Mouse (Mus musculus) olfactory bulb, adult 2 months (tissue): ENCODE measurements around the gene Timp2. TPM values are rescaled to one million over a fixed set of nuclear protein-coding genes. Genes with fewer than 3 reads are reported as not detected.
A peak's percentile ranks its signal among the peaks of the same experiment; 100 is the strongest.

ENCODE experiments used
- H3K27ac ChIP-seq: fragments of 200-500 bp; 2 replicates; pipeline ENCODE4 v1.5.1; 2012; ENCODE audit warnings: low read depth, low read length; ENCODE audit not compliant: insufficient read depth
- H3K4me1 ChIP-seq: fragments of 200-500 bp; 2 replicates; pipeline ENCODE4 v1.6.1; 2012; ENCODE audit warnings: low read length; ENCODE audit not compliant: control insufficient read depth, insufficient read depth
- H3K4me3 ChIP-seq: fragments of 200-500 bp; 2 replicates; pipeline ENCODE4 v1.5.1; 2012; ENCODE audit warnings: mild to moderate bottlenecking, low read depth, low read length, moderate library complexity; ENCODE audit not compliant: insufficient read depth
- CTCF ChIP-seq: fragments of 200-500 bp; IDR thresholded peaks from 2 replicates; pipeline ENCODE4 v1.5.1; 2012; ENCODE audit warnings: low read depth, mild to moderate bottlenecking, low read length, moderate library complexity; ENCODE audit not compliant: insufficient read depth
- POLR2A ChIP-seq: fragments of 200-500 bp; IDR thresholded peaks from 2 replicates; pipeline ENCODE4 v1.6.1; 2012; ENCODE audit warnings: mild to moderate bottlenecking, low read depth, low read length, moderate library complexity; ENCODE audit not compliant: insufficient read depth
- WGBS: fragments of 180-500 bp; shearing (Covaris S2); methylation state at CpG from one replicate; pipeline ENCODE4 v1.1.7; 2018; 5-methylcytosine and 5-hydroxymethylcytosine counted together
- polyA plus RNA-seq: library from polyadenylated mRNA; stranded (reverse); fragments of >200 nt; gene quantifications from 2 replicates; pipeline ENCODE4 v1.2.4, GENCODE M21; 2012; ENCODE audit warnings: low replicate concordance; ENCODE audit not compliant: missing spikeins, insufficient read depth, insufficient read length

The Timp2 gene
- polyA plus RNA-seq, 1 experiment = 441 TPM

DNA sequence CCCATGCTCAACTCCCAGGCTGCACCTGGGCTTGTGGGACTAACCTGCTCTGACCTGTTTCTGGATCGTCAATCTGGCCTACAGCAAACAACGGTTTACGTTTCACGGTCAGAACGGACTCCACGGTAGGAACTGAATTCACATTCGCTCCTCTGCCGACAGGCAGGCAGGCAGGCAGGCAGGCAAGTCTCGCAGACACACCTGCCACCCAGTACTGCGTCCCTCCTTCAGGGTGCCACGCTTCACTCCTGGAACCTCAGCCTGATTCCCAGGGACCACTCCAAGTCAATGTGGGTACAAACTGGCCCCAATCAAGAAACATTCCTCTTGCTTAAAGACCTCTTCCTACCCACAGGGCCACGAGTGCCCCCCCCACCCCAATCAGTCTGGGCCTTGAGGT, 7.6 kb downstream of the Timp2 start:
- peaks cover 40% of the 10 kb centered on the region for H3K4me1 ChIP-seq
- H3K27ac ChIP-seq = no peak overlapping the region
- 95% methylated on average over 12 of the region's 12 CpGs for WGBS
- TF ChIP-seq POLR2A = no peak
- TF ChIP-seq CTCF = no peak
- H3K4me3 ChIP-seq = no peak overlapping the region

DNA sequence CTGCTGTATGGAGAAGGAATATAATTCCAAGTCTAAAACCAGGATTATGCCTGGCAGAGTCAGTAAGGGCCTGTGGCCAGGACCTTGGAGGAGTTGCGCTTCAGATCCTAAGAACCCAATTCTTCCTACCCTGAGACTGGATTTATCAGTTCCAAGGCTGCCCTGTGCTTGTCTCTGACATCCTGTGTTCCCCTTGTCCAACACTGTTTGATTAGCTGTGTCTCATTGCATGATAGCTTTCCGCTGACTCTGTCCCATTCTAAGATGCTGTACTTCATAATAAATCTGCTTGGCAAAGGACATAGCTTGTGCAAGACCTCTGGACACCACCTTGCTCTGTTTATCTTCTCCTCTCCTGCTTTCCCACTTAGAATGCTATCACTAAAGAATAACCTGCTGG, 8.1 kb downstream of the Timp2 start:
- Histone ChIP-seq H3K4me3 (no peak overlapping the region), H3K4me1 (peaks cover 40% of the 10 kb centered on the region), H3K27ac (no peak overlapping the region)
- 91% methylated on average over 2 of the region's 2 CpGs for WGBS
- no peak for TF ChIP-seq CTCF
- no peak for TF ChIP-seq POLR2A

DNA sequence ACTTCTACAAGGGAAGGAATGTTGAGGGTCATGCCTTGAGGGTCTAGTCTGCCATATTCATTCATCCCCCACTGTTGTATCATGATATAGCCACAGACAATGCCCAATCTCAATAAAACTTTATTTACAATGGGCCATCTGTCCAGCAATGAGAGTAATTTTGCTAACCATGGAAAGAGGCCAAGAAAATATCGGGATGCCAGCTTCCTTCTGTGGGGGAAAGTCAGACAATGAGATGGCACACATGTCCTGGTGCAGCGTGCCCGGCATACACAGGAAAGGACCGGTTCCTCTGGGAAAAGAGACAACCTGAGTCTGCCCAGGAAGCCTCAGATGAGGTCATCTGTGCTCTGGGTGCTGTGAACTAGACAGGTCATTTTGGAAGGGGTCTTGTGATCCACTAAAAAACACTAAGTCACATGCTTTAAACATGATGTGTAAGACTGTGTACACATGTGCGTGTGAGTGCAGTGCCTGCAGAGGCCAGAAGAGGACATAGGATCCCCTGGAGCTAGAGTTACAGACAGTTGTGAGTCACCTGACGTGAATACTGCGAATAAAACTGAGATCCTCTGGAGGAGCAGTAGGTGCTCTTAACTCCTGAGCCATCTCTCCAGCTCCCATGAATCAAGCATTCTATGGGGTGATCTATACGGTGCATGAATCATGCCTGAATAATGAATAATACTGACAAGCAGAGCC, 9.0 kb downstream of the Timp2 start:
- Histone ChIP-seq H3K4me3 (no peak overlapping the region), H3K27ac (no peak overlapping the region), H3K4me1 (peaks cover 47% of the 10 kb centered on the region)
- WGBS = 75% methylated on average over 8 of the region's 8 CpGs
- TF ChIP-seq CTCF (no peak), POLR2A (no peak)

DNA sequence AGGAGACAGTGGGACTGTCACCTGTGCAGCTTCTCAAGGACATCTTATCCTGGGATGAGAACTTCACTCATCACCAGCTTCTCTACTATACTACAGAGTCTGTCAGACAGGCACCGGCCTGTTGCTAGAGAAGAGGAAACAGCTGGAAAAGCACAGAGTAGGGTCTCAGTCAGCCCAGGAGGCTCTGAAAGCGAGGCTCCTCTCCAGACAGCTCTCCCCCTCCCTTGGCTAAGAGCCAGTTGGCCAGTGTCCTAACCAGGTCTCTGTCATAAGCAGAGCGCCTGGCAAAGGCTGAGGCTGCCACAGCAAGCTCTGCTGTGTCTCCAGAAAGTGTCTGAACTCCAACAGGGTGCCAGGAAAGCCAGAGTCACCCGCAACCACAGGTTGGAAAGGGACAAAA, 9.8 kb downstream of the Timp2 start:
- Histone ChIP-seq H3K4me3 (no peak overlapping the region), H3K27ac (peak overlapping the region; percentile 51; the same call in 1 of the 2 replicates), H3K4me1 (peaks cover 51% of the 10 kb centered on the region)
- no peak for TF ChIP-seq CTCF
- no peak for TF ChIP-seq POLR2A
- 60% methylated on average over 4 of the region's 4 CpGs for WGBS

DNA sequence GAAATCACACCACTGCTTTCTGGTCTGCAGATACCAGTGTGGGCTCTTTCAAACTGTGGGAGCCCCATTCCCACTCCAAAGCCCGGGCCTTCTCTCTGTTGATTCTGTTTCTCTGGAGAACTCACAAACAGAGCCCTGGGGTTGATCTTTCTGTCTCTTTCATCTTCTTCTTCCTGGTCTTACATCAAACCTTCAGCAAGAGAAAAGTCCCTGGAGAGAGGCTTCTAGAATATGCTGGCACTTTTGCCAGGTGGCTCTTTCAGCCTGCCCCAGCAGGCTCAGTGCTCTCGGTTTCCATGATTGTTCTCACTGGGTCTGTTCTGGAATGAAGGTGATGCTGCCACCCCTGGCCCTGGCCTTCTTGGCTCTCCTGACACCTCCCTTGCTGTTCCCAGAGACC, 11.9 kb downstream of the Timp2 start:
- Histone ChIP-seq H3K27ac (no peak overlapping the region), H3K4me1 (peaks cover 51% of the 10 kb centered on the region), H3K4me3 (no peak overlapping the region)
- 71% methylated on average over 2 of the region's 2 CpGs for WGBS
- TF ChIP-seq POLR2A (no peak), CTCF (no peak)

DNA sequence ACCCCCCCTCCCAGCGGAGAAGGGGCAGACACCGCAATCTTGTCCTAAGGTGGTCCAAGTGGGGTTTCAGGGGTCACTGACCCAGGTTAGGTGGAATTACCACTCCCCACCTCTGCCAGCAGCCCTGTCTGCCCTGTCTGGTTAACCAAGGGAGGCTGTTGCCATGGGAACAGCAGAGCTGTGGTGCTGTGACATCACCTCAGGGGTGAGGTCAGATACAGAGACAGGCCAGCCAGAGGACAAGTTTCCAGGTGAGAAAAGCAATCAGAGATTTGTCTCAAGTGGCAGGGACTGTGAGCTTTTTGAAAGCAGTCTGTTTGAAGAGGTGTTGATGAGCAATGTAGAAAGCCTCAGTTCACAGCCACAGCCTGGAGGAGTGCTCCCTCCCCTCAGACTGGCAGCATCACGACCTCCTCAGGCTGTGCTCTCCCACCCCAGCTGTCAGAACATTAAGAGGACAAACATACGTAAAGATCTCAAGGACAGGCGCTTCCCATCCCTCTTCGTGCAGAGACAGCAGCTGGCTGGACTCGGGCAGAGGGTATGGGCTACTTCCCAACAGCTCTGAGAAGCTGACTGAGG, 13.0 kb downstream of the Timp2 start, which contains the start of gene Cep295nl:
TSS of gene Cep295nl (minus strand) at position 101 of the 582 bp plus-strand sequence.
- Histone ChIP-seq H3K4me1 (peaks cover 57% of the 10 kb centered on the region), H3K4me3 (no peak within 1 kb of the TSS), H3K27ac (peak within 1 kb of the TSS; percentile 25)
- no peak for TF ChIP-seq CTCF
- no peak for TF ChIP-seq POLR2A
- WGBS = 35% methylated on average over 7 of the region's 7 CpGs

DNA sequence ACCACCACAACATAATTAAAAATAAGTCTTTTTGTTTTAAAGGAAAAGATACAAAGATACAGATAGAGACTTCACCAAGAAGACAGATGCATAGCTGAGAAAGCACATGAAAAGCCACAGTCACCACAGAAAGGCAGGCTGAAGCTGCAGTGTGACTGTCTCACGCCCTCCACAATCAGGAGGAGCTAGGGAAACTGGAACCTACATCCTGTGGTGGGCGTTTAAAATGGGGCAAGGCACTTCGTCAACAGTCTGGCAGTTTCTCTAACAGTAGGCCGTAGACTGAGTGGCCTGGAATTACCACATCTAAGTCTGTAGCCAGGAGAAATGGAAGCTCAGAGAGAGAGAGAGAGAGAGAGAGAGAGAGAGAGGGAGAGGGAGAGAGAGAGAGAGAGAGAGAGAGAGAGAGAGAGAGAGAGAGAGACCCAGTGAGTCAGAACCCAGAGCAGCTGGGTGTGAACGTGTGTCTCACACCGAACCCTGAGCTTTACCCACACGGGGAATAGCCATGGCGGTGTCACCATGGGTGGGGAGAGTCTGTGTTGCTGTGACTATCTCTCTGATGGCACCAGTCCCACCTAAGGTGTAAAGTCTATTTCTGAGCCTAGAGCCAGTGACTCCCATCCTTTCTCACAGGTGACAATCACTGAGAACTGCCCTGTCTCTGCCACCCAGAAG, 17.9 kb downstream of the Timp2 start:
- 19% methylated on average over 8 of the region's 8 CpGs for WGBS

DNA sequence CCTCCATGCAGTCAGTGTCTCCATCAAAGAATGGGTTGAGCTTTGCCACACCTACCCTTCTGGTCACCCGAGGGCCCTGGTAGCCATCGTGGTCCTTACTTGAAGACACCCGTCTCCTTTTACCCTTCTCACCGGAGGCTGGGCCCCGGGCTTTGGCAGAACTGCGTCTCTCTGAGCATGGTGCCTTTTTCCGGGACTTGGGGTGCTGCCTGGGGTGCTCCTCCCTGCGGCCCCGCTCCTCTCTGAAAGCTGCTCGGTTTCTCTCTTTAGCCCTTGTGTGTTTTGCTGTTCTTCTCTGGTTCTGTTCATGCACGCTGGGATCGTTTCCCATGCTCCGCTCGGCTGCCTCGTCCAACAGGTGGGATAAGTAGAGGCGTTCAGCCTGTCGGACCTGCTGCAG, 22.1 kb downstream of the Timp2 start:
- no peak overlapping the region for H3K4me3 ChIP-seq
- peaks cover 56% of the 10 kb centered on the region for H3K4me1 ChIP-seq
- 81% methylated on average over 17 of the region's 17 CpGs for WGBS
- H3K27ac ChIP-seq = no peak overlapping the region
- no peak for TF ChIP-seq CTCF
- TF ChIP-seq POLR2A = no peak

More for the DNA sequence above, 17.9 kb downstream of the Timp2 start:
- peak overlapping the region; percentile 48 for H3K27ac ChIP-seq
- TF ChIP-seq POLR2A (no peak), CTCF (no peak)
- no peak overlapping the region for H3K4me3 ChIP-seq
- H3K4me1 ChIP-seq = peaks cover 49% of the 10 kb centered on the region

DNA sequence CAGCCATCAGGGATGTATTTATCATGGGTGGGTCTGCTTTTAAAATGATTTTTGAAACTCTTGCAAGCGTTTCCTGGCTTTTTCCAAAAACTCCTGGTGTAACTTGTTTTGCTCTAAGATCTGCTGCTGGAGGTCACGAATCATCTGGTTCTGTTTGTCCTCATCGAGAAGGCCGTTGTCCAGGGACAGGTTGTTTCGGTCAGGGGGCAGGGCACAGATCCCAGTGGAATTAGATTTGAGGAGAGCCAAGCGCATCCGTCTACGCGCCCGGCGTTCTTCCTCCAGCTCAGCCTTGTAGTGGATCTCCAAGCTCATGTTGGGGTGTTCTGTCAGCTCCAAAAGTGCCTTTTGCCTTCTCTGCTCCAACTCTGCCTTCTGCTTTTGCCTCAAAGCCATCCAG, 23.2 kb downstream of the Timp2 start:
- Histone ChIP-seq H3K4me1 (peaks cover 57% of the 10 kb centered on the region), H3K4me3 (no peak overlapping the region), H3K27ac (no peak overlapping the region)
- TF ChIP-seq CTCF (no peak), POLR2A (no peak)
- 84% methylated on average over 11 of the region's 11 CpGs for WGBS
